Mouse (Mus musculus) CD4-positive, CD25-positive, alpha-beta regulatory T cell (primary cell): ENCODE data around the gene Atp2a3. TPM values are rescaled to one million over a fixed set of nuclear protein-coding genes. Genes with fewer than 3 reads are reported as not detected.

Experiments used
- polyA plus RNA-seq: library from polyadenylated mRNA; unstranded; fragments of 100-300 nt; shearing (Covaris generic); gene quantifications from one replicate; pipeline ENCODE4 v1.2.1, GENCODE M21; 2017

Gene Atp2a3
- 288 TPM for polyA plus RNA-seq

GRCm38 (mm10) chr11:72961072-72961980 is at the start of gene Atp2a3:
Gene Atp2a3, plus strand, starts transcription at chr11:72961169.

GRCm38 (mm10) chr11:72998771-72999170 is 37.8 kb downstream of the Atp2a3 start, which contains the start of gene P2rx1:
Gene P2rx1, plus strand, starts transcription at chr11:72999103.

GRCm38 (mm10) chr11:73018471-73019146 is 57.6 kb downstream of the Atp2a3 start, which contains the start of gene Camkk1:
Gene Camkk1, plus strand, starts transcription at chr11:73019008.

Other genes starting within 250 kb of the Atp2a3 start
- 7.6 TPM for gene Cyb5d2, start 165.0 kb upstream of the Atp2a3 start, polyA plus RNA-seq
- gene Zzef1, start 164.9 kb upstream of the Atp2a3 start, polyA plus RNA-seq = 28.0 TPM
- gene P2rx1, start 37.9 kb downstream of the Atp2a3 start, polyA plus RNA-seq = not detected
- 13.2 TPM for gene Camkk1, start 57.8 kb downstream of the Atp2a3 start, polyA plus RNA-seq
- 16.7 TPM for gene Ncbp3, start 86.6 kb downstream of the Atp2a3 start, polyA plus RNA-seq
- 49.3 TPM for gene Itgae, start 129.4 kb downstream of the Atp2a3 start, polyA plus RNA-seq
- 11.2 TPM for gene Haspin, start 177.1 kb downstream of the Atp2a3 start, polyA plus RNA-seq
- 0.17 TPM for gene P2rx5, start 199.3 kb downstream of the Atp2a3 start, polyA plus RNA-seq
- gene Emc6, start 215.9 kb downstream of the Atp2a3 start, polyA plus RNA-seq = 79.2 TPM
- 28.7 TPM for gene Tax1bp3, start 215.9 kb downstream of the Atp2a3 start, polyA plus RNA-seq
- gene Ctns, start 237.9 kb downstream of the Atp2a3 start, polyA plus RNA-seq = 12.4 TPM
- 9.5 TPM for gene Shpk, start 238.3 kb downstream of the Atp2a3 start, polyA plus RNA-seq